Mouse (Mus musculus) right cerebral cortex, adult 2 months (tissue): ENCODE results near the gene Cyp2a4.
"Not testable (repeated sequence)": the region's sequence is repeated elsewhere in the genome, so short reads cannot be mapped to it uniquely, and the experiment has no call there.

ENCODE experiments used
- DNase-seq, 2 experiments: peaks; one replicate each; pipeline ENCODE4 v3.0.0; 2021 to 2022; ENCODE audit warnings: low spot score in 2 of 2

Cyp2a4 gene

DNA sequence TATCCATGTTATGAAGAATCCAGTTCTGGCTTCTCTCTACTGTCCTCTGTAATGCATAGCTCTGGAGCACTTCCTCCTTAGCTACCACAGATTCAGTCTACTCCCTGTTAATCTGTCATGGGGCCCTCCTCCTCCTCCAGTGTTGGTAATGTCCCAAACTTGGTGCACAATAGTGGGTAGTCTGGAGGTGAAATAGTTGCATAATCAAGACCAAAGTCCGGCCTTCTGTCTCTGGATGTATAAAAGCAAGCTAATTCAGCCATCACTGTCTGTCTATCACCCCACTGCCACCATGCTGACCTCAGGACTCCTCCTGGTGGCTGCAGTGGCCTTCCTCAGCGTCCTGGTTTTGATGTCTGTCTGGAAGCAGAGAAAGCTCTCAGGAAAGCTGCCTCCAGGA, at the start of gene Cyp2a4:
TSS of gene Cyp2a4 (plus strand) at position 244 of the 400 bp plus-strand sequence.
- DNase-seq, result not testable (repeated sequence)

- not testable (repeated sequence) for DNase-seq
These were observed 46.9 kb upstream of the Cyp2a4 start, which contains the start of gene Vmn1r184 for GRCm38 (mm10) chr7:26260034-26260433. Gene Vmn1r184 (plus strand): TSS chr7:26260334.

DNA sequence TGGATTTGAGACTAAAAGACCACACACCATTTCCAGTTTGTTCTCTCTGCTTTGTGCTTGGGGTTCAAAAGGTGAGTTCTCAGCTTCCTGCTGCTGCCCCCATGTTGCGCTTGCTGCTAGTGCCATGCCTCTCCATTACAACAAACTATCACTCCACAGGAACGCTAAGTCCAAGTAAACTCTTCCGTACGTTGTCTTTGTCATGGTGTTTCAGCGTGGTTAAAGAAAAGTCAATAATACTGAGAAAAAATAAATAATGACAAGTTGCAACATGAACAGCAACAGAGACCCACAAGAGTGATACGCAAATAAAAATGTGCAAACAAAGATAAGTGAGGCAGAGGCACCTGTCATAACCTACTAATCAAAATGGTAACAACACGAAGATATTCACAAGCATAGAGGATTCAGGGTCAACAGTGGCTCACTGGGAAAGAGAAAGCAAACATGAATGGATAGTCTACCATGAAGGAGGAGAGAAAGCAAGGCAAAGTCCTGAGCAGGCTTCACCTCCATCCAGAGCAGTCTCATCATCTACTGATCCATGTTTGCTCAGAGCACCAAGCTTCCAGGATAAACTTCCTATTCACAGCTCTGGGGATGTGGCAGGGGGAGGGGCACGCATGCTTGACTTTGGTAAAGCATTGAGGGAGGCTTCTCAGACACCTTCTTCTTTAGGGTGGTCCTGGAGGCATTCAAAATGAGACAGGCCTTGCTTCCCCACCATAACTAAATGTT, 3.4 kb upstream of the Cyp2a4 start:
- DNase-seq, result not testable (repeated sequence)

GRCm38 (mm10) chr7:26311786-26312185, 4.8 kb downstream of the Cyp2a4 start:
- not testable (repeated sequence) for DNase-seq

DNA sequence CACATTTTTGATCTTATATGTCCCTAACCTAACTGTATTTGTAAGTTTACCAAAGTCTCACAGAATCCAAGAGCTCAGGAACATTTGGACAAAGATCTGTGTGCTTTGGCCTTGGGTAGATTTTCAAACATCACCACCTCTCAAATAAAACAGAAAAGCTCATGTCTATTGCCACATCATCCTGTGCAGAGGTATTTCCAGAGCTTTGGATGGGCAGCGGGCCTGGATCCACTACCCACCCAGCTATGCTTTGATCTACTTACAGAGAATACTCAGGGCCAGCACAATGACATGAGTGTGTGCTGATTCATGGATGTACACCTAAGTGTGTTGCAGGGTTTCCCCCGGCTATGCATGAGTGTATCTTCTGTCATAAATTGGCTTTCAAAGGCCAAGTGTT, 8.2 kb downstream of the Cyp2a4 start:
- not testable (repeated sequence) for DNase-seq

- not testable (repeated sequence) for DNase-seq
These were observed 8.8 kb downstream of the Cyp2a4 start for GRCm38 (mm10) chr7:26315809-26316208.

GRCm38 (mm10) chr7:26320361-26320760, 13.4 kb downstream of the Cyp2a4 start:
- DNase-seq, result not testable (repeated sequence)

DNA sequence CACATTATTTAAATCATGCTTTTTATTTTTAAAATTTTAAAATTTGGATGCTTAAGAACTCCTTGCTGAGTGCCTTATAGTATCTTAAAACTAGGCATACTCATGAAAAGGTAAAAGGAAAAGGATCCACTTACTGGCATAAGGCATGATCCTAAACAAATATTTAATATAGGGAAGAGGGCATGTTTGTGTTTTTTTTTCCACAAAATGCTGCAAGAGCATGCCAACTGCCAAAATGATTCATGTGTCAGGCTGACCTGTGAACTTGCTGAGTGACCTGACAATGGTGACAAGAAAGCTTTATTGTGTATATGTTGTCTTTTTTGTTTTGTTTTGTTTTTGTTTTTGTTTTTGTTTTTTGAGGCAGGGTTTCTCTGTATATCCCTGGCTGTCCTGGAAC, 43.2 kb downstream of the Cyp2a4 start:
- not testable (repeated sequence) for DNase-seq

- DNase-seq, result not testable (repeated sequence)
These were observed 45.3 kb downstream of the Cyp2a4 start for GRCm38 (mm10) chr7:26352258-26352657.

DNA sequence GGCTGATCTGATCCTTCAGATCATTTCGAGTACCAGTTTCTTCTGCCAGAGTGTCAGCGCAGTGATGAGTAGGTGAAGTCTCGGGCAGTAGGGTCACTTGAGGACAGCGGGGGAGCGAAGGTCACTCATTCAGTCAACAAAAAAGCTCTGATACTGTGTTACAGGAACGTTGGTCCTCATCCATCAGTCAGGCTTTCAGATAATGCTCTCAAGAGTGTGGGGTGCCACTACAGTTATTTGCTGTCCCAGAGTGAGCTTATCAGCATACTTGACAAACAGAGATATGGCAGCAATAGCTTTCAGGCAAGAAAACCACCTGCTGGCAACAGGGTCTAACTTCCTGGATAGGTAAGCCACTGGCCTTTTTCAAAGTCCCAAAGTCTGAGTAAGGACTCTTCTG, 49.8 kb downstream of the Cyp2a4 start:
- not testable (repeated sequence) for DNase-seq
